Mouse (Mus musculus) MEL (cell line): Measurements from ENCODE around the gene Zfpm1. TPM values are rescaled to one million over a fixed set of nuclear protein-coding genes. Genes with fewer than 3 reads are reported as not detected.

Source experiments
- DNase-seq: peaks from one replicate; pipeline ENCODE4 v3.0.0; 2011; ENCODE audit warnings: low read depth, low spot score
- H3K27ac ChIP-seq: 2 replicates; pipeline ENCODE4 v1.5.1; 2012; ENCODE audit warnings: low read depth, mild to moderate bottlenecking, control low read depth, low read length, moderate library complexity; ENCODE audit not compliant: control insufficient read depth
- H3K27me3 ChIP-seq, 2 experiments: fragments of 150-350 bp in 1 of 2; sonication (generic) in 1 of 2; 2 replicates each; pipeline ENCODE4 v1.6.1; 2012; ENCODE audit warnings: low read length in 2 of 2, mild to moderate bottlenecking in 2 of 2, improper control_type of control experiment in 1 of 2, moderate library complexity in 1 of 2; ENCODE audit not compliant: insufficient read depth in 2 of 2, control insufficient read depth in 1 of 2
- H3K36me3 ChIP-seq, 2 experiments: 2 replicates each; pipeline ENCODE4 v1.6.1; 2012 to 2014; ENCODE audit warnings: low read length in 2 of 2, improper control_type of control experiment in 1 of 2, inconsistent platforms in 1 of 2, mild to moderate bottlenecking in 1 of 2; ENCODE audit not compliant: insufficient read depth in 2 of 2, control insufficient read depth in 1 of 2
- H3K4me1 ChIP-seq, 2 experiments: fragments of 150-350 bp in 1 of 2; sonication (generic) in 1 of 2; 2 replicates each; pipeline ENCODE4 v1.6.1; 2012; ENCODE audit warnings: low read length in 2 of 2, improper control_type of control experiment in 1 of 2, mild to moderate bottlenecking in 1 of 2; ENCODE audit not compliant: insufficient read depth in 2 of 2, control insufficient read depth in 1 of 2
- H3K4me3 ChIP-seq, 2 experiments: fragments of 150-350 bp in 1 of 2; sonication (generic) in 1 of 2; 2 replicates each; pipeline ENCODE4 v1.5.1; 2012; ENCODE audit warnings: low read depth in 2 of 2, low read length in 2 of 2, mild to moderate bottlenecking in 2 of 2, moderate library complexity in 2 of 2, control low read depth in 1 of 2, improper control_type of control experiment in 1 of 2; ENCODE audit not compliant: control insufficient read depth in 1 of 2, insufficient read depth in 1 of 2
- H3K79me2 ChIP-seq: 2 replicates; pipeline ENCODE4 v1.6.1; 2012; ENCODE audit warnings: mild to moderate bottlenecking, low read length, moderate library complexity; ENCODE audit not compliant: control insufficient read depth, poor library complexity, insufficient read depth
- H3K9ac ChIP-seq: 2 replicates; pipeline ENCODE4 v1.6.1; 2012; ENCODE audit warnings: low read depth, mild to moderate bottlenecking, control low read depth, low read length, moderate library complexity; ENCODE audit not compliant: control insufficient read depth, poor library complexity, severe bottlenecking
- H3K9me3 ChIP-seq: fragments of 150-350 bp; sonication (generic); replicated peaks from 2 replicates; pipeline ENCODE4 v1.6.1; 2012; ENCODE audit warnings: mild to moderate bottlenecking, low read length, improper control_type of control experiment, moderate library complexity; ENCODE audit not compliant: insufficient read depth
- CTCF ChIP-seq, 3 experiments: IDR thresholded peaks in 2 of 3; conservative IDR thresholded peaks in 1 of 3; 2 replicates each; pipeline ENCODE4 v1.5.1; 2011 to 2012; ENCODE audit warnings: low read length in 3 of 3, low read depth in 2 of 3, mild to moderate bottlenecking in 2 of 3, improper control_type of control experiment in 1 of 3, inconsistent platforms in 1 of 3, mixed read lengths in 1 of 3, moderate library complexity in 1 of 3; ENCODE audit not compliant: control insufficient read depth in 1 of 3, insufficient read depth in 1 of 3, poor library complexity in 1 of 3, severe bottlenecking in 1 of 3
- ELF1 ChIP-seq: IDR thresholded peaks from 2 replicates; pipeline ENCODE4 v1.6.1; 2014; ENCODE audit warnings: low read depth, mild to moderate bottlenecking, inconsistent platforms, low read length, improper control_type of control experiment, moderate library complexity
- EP300 ChIP-seq, 2 experiments: IDR thresholded peaks; 2 replicates each; pipeline ENCODE4 v1.6.1; 2011; ENCODE audit warnings: improper control_type of control experiment in 2 of 2, low read length in 2 of 2, low read depth in 1 of 2, mild to moderate bottlenecking in 1 of 2
- HCFC1 ChIP-seq: IDR thresholded peaks from 2 replicates; pipeline ENCODE4 v1.6.1; 2012; ENCODE audit warnings: low read depth, mild to moderate bottlenecking, inconsistent platforms, low read length, improper control_type of control experiment, moderate library complexity
- KAT2A ChIP-seq: conservative IDR thresholded peaks from 2 replicates; pipeline ENCODE4 v1.6.1; 2012; ENCODE audit warnings: low read depth, low read length, improper control_type of control experiment, inconsistent platforms
- MAFK ChIP-seq: IDR thresholded peaks from 2 replicates; pipeline ENCODE4 v1.6.1; 2011; ENCODE audit warnings: low read depth, mild to moderate bottlenecking, low read length, improper control_type of control experiment, borderline replicate concordance
- MEF2A ChIP-seq: IDR thresholded peaks from 2 replicates; pipeline ENCODE4 v1.6.1; 2014; ENCODE audit warnings: low read depth, mild to moderate bottlenecking, inconsistent platforms, low read length, improper control_type of control experiment; ENCODE audit not compliant: poor library complexity, insufficient replicate concordance, severe bottlenecking; ENCODE audit errors: extremely low read depth
- RAD21 ChIP-seq: IDR thresholded peaks from 2 replicates; pipeline ENCODE4 v1.6.1; 2011; ENCODE audit warnings: mild to moderate bottlenecking, low read depth, low read length, improper control_type of control experiment
- SMC3 ChIP-seq: IDR thresholded peaks from 2 replicates; pipeline ENCODE4 v1.6.1; 2011; ENCODE audit warnings: low read depth, low read length, improper control_type of control experiment
- TAL1 ChIP-seq: IDR thresholded peaks from 2 replicates; pipeline ENCODE4 v1.6.1; 2012; ENCODE audit warnings: mild to moderate bottlenecking, inconsistent platforms, low read length, moderate library complexity, mixed read lengths
- USF1 ChIP-seq: IDR thresholded peaks from 2 replicates; pipeline ENCODE4 v1.6.1; 2014; ENCODE audit warnings: low read depth, mild to moderate bottlenecking, inconsistent platforms, low read length, improper control_type of control experiment, moderate library complexity
- ZC3H11A ChIP-seq: IDR thresholded peaks from 2 replicates; pipeline ENCODE4 v1.6.1; 2012; ENCODE audit warnings: low read depth, mild to moderate bottlenecking, inconsistent platforms, low read length, improper control_type of control experiment
- ZKSCAN1 ChIP-seq: IDR thresholded peaks from 2 replicates; pipeline ENCODE4 v1.6.1; 2012; ENCODE audit warnings: low read depth, mild to moderate bottlenecking, inconsistent platforms, low read length, improper control_type of control experiment, moderate library complexity
- polyA plus RNA-seq, 2 experiments: library from polyadenylated mRNA; stranded (reverse) in 1 of 2; unstranded in 1 of 2; fragments of >175 nt in 1 of 2; fragments of >200 nt in 1 of 2; gene quantifications; 2 replicates each; pipeline versions ENCODE4 v1.2.1 to v1.2.4; 2012; ENCODE audit warnings: low replicate concordance in 2 of 2, low read depth in 1 of 2; ENCODE audit not compliant: insufficient read length in 2 of 2, insufficient read depth in 1 of 2, missing spikeins in 1 of 2
- total RNA-seq: library from RNA; depleted of rRNA; stranded (reverse); fragments of 300-350 nt; gene quantifications from 2 replicates; pipeline ENCODE4 v1.2.3, GENCODE M21; 2012

The Zfpm1 gene
- total and polyA plus RNA-seq, 3 experiments: 133 to 343 (median 260) TPM

GRCm38 (mm10) chr8:122252366-122252765 is 29.6 kb upstream of the Zfpm1 start:
- no peak for DNase-seq
- Histone ChIP-seq H3K9me3 (no peaks in the 10 kb centered on the region), H3K27ac (no peak overlapping the region), H3K4me1 (no peaks in the 10 kb centered on the region), H3K79me2 (no peaks in the 10 kb centered on the region), H3K36me3 (no peaks in the 10 kb centered on the region), H3K27me3 (no peaks in the 10 kb centered on the region), H3K9ac (no peak overlapping the region), H3K4me3 (no peak overlapping the region)
- TF ChIP-seq MAFK (no peak), ZKSCAN1 (no peak), ELF1 (no peak), KAT2A (no peak)

- H3K36me3 ChIP-seq: no peaks in the 10 kb centered on the region
- H3K4me1 ChIP-seq: no peaks in the 10 kb centered on the region; a peak in 1 of 4 replicates
- H3K27ac ChIP-seq: no peak overlapping the region
- H3K4me3 ChIP-seq: no peak overlapping the region
- H3K27me3 ChIP-seq: no peaks in the 10 kb centered on the region
- DNase-seq: peak; percentile 73
- no peaks in the 10 kb centered on the region for H3K9me3 ChIP-seq
- no peak for TF ChIP-seq TAL1
- TF ChIP-seq RAD21: peak; percentile 68
- no peak for TF ChIP-seq USF1
- peak; percentile 77 for TF ChIP-seq SMC3
- TF ChIP-seq ZC3H11A: peak; percentile 44
- no peak for TF ChIP-seq MEF2A
- TF ChIP-seq CTCF (IDR thresholded peaks at IDR 0.05 in 2 of 3, conservative IDR thresholded peaks at IDR 0.05 in 1 of 3; ENCODE audit: control insufficient read depth in 1 of 3, insufficient read depth in 1 of 3, low read depth in 2 of 3, low read length in 3 of 3, poor library complexity in 1 of 3, severe bottlenecking in 1 of 3): peak; percentile 88 to 100 (median 99)
- H3K79me2 ChIP-seq: no peaks in the 10 kb centered on the region
- H3K9ac ChIP-seq: no peak overlapping the region
Measured at GRCm38 (mm10) chr8:122259351-122259750, 22.6 kb upstream of the Zfpm1 start.

- Histone ChIP-seq H3K27ac (no peak overlapping the region), H3K27me3 (no peaks in the 10 kb centered on the region), H3K9me3 (no peaks in the 10 kb centered on the region), H3K4me3 (no peak overlapping the region), H3K4me1 (no peaks in the 10 kb centered on the region; a peak in 1 of 4 replicates), H3K79me2 (no peaks in the 10 kb centered on the region), H3K36me3 (0 out of 4 replicates have a peak, but pooled peaks cover 0 to 2% of the 10 kb centered on the region in 2 experiments), H3K9ac (no peak overlapping the region)
- DNase-seq: no peak
- no peak for TF ChIP-seq EP300 (IDR thresholded peaks at IDR 0.05; ENCODE audit: low read depth in 1 of 2, low read length in 2 of 2)
- no peak for TF ChIP-seq HCFC1
- TF ChIP-seq MEF2A: no peak
- TF ChIP-seq CTCF (IDR thresholded peaks at IDR 0.05 in 2 of 3, conservative IDR thresholded peaks at IDR 0.05 in 1 of 3; ENCODE audit: control insufficient read depth in 1 of 3, insufficient read depth in 1 of 3, low read depth in 2 of 3, low read length in 3 of 3, poor library complexity in 1 of 3, severe bottlenecking in 1 of 3): 0 out of 6 replicates have a peak, but pooled peaks of 1 of the 3 experiments have one; percentile 1
Measured at GRCm38 (mm10) chr8:122260755-122261154, 21.2 kb upstream of the Zfpm1 start.
